ENCODE assay signal across 21 mouse cellular contexts in genomic region chr1:135422772-135423171, GRCm38 (mm10). TPM values are rescaled to one million over a fixed set of nuclear protein-coding genes. Genes with fewer than 3 reads are reported as not detected.
DNase-seq lines count a peak whose midpoint lies in the region; ATAC-seq and TF ChIP-seq lines count a peak whose summit lies in the region.
"Had no signal": no experiment of that assay in that cellular context is flagged by ENCODE, and none has a peak within 500 bp of the region (broad histone marks: within the 10 kb centered on the region; RNA-seq: fewer than 3 reads in every experiment).

No protein-coding gene starts in this region.

- no peak overlapping the region for H3K9ac ChIP-seq in midbrain, embryonic 11.5 days (ENCODE audit: low read length)
- H3K9ac ChIP-seq in intestine, postnatal 0 days (ENCODE audit: low read depth, low read length) = no peak overlapping the region
- H3K9ac ChIP-seq: embryonic facial prominence, embryonic 13.5 days; embryonic facial prominence, embryonic 15.5 days; forebrain, embryonic 12.5 days had no signal

- no peak overlapping the region for H3K4me2 ChIP-seq in midbrain, embryonic 11.5 days
- H3K4me2 ChIP-seq in intestine, postnatal 0 days (replicated peaks; ENCODE audit: low read depth) = no peak overlapping the region
- H3K4me2 ChIP-seq: embryonic facial prominence, embryonic 13.5 days; embryonic facial prominence, embryonic 15.5 days; forebrain, embryonic 12.5 days had no signal

- H3K4me1 ChIP-seq in midbrain, embryonic 11.5 days (ENCODE audit: control insufficient read depth, insufficient read depth, low read length) = peaks cover 1% of the 10 kb centered on the region
- peaks cover 12% of the 10 kb centered on the region for H3K4me1 ChIP-seq in midbrain, embryonic 10.5 days
- H3K4me1 ChIP-seq in brown adipose tissue, adult 24 weeks (ENCODE audit: control insufficient read depth, insufficient read depth, insufficient read length, low read length) = peaks cover 19% of the 10 kb centered on the region
- H3K4me1 ChIP-seq in intestine, postnatal 0 days (replicated peaks; ENCODE audit: control insufficient read depth, insufficient read depth, low read length) = no peaks in the 10 kb centered on the region
- H3K4me1 ChIP-seq: embryonic facial prominence, embryonic 15.5 days had no signal

- H3K9me3 ChIP-seq in midbrain, embryonic 11.5 days (ENCODE audit: control insufficient read depth, low read length) = no peaks in the 10 kb centered on the region
- H3K9me3 ChIP-seq in midbrain, embryonic 10.5 days (replicated peaks) = no peaks in the 10 kb centered on the region
- no peaks in the 10 kb centered on the region for H3K9me3 ChIP-seq in intestine, postnatal 0 days (ENCODE audit: control insufficient read depth)
- H3K9me3 ChIP-seq: embryonic facial prominence, embryonic 13.5 days; embryonic facial prominence, embryonic 15.5 days; forebrain, embryonic 10.5 days; forebrain, embryonic 12.5 days had no signal

- no peaks in the 10 kb centered on the region for H3K27me3 ChIP-seq in midbrain, embryonic 11.5 days (ENCODE audit: control insufficient read depth, insufficient read depth, low read length)
- H3K27me3 ChIP-seq in midbrain, embryonic 10.5 days (ENCODE audit: low read depth, poor library complexity, severe bottlenecking) = no peaks in the 10 kb centered on the region
- H3K27me3 ChIP-seq in intestine, postnatal 0 days (replicated peaks; ENCODE audit: control insufficient read depth, insufficient read depth, low read length) = no peaks in the 10 kb centered on the region
- H3K27me3 ChIP-seq: embryonic facial prominence, embryonic 13.5 days; embryonic facial prominence, embryonic 15.5 days; forebrain, embryonic 12.5 days had no signal

- 90% methylated on average over 6 of the region's 6 CpGs for WGBS in midbrain, embryonic 11.5 days
- WGBS in midbrain, embryonic 10.5 days = 93% methylated on average over 6 of the region's 6 CpGs
- WGBS in intestine, postnatal 0 days = 90% methylated on average over 6 of the region's 6 CpGs

- peaks cover 23% of the 10 kb centered on the region; the same call in 1 of the 2 replicates for H3K36me3 ChIP-seq in midbrain, embryonic 11.5 days (ENCODE audit: control insufficient read depth, insufficient read depth, low read length)
- peaks cover 96% of the 10 kb centered on the region for H3K36me3 ChIP-seq in midbrain, embryonic 10.5 days
- H3K36me3 ChIP-seq in intestine, postnatal 0 days (ENCODE audit: control insufficient read depth, insufficient read depth) = peaks cover 31% of the 10 kb centered on the region

- no peak overlapping the region for H3K27ac ChIP-seq in midbrain, embryonic 11.5 days (ENCODE audit: low read depth, low read length)
- H3K27ac ChIP-seq in midbrain, embryonic 10.5 days (replicated peaks) = no peak overlapping the region
- H3K27ac ChIP-seq in brown adipose tissue, adult 24 weeks (replicated peaks; ENCODE audit: low read depth, low read length) = 0 out of 2 replicates have a peak overlapping the region, but pooled peaks have one; percentile 11
- no peak overlapping the region for H3K27ac ChIP-seq in intestine, postnatal 0 days (ENCODE audit: low read depth, low read length)
- H3K27ac ChIP-seq: embryonic facial prominence, embryonic 13.5 days; embryonic facial prominence, embryonic 15.5 days; forebrain, embryonic 10.5 days; forebrain, embryonic 12.5 days had no signal

- ATAC-seq in midbrain, embryonic 11.5 days (ENCODE audit: low FRiP score) = no peak
- ATAC-seq in intestine, postnatal 0 days = no peak
- ATAC-seq: forebrain, embryonic 14.5 days; forebrain, embryonic 16.5 days had no signal

- TF ChIP-seq CTCF in intestine, postnatal 0 days (IDR thresholded peaks at IDR 0.05; ENCODE audit: low read depth) = no peak

- peak; percentile 28 for DNase-seq in midbrain, embryonic 11.5 days (ENCODE audit: low spot score, missing footprints)
- DNase-seq in midbrain, embryonic 10.5 days (ENCODE audit: low spot score) = no peak
- DNase-seq in adipocyte (ENCODE audit: low spot score) = peak; percentile 57
- DNase-seq: adrenal gland, adult 2 months; adrenal gland, postnatal 10 days; cerebellum, adult 11 months; cerebellum, adult 18-20 months; cerebellum, adult 8-10 months; cerebellum, adult 9-11 months; cerebellum, postnatal 14 days; cerebellum, postnatal 36 days; embryo, embryonic 11 days had no signal

- H3K4me3 ChIP-seq in midbrain, embryonic 11.5 days (ENCODE audit: low read depth, low read length) = no peak overlapping the region
- H3K4me3 ChIP-seq in midbrain, embryonic 10.5 days = no peak overlapping the region
- H3K4me3 ChIP-seq in brown adipose tissue, adult 24 weeks (ENCODE audit: insufficient read depth, low read depth, low read length) = no peak overlapping the region
- H3K4me3 ChIP-seq in intestine, postnatal 0 days (ENCODE audit: low read depth, low read length) = no peak overlapping the region
- H3K4me3 ChIP-seq: embryonic facial prominence, embryonic 13.5 days; embryonic facial prominence, embryonic 15.5 days; erythroblast, embryonic 14.5 days; forebrain, embryonic 10.5 days; forebrain, embryonic 12.5 days had no signal

RNA-seq across cellular contexts. Expression of gene Ipo9, which starts 7.5 kb away (rescaled TPM):
- polyA plus RNA-seq in midbrain, embryonic 11.5 days (2014; fragmentation: Nextera tagmentation; extraction: Ambion mirVana) = 167 and 188 TPM in 2 replicates
- 179 and 191 TPM in 2 replicates for polyA plus RNA-seq in midbrain, embryonic 10.5 days (2016; fragmentation: Nextera tagmentation; extraction: Ambion mirVana)
- 24.2 and 40.7 TPM in 2 replicates for polyA plus RNA-seq in brown adipose tissue, adult 24 weeks (2012; ENCODE audit: insufficient read depth, insufficient read length, missing spikeins)
- 21.4 and 22.2 TPM in 2 replicates for polyA plus RNA-seq in intestine, postnatal 0 days (2015; fragmentation: Nextera tagmentation; extraction: Ambion mirVana)

RNA-seq across cellular contexts. Expression of gene Shisa4, which starts 47.7 kb away (rescaled TPM):
- polyA plus RNA-seq in midbrain, embryonic 11.5 days (2014; fragmentation: Nextera tagmentation; extraction: Ambion mirVana) = 46.5 and 47.2 TPM in 2 replicates
- polyA plus RNA-seq in midbrain, embryonic 10.5 days (2016; fragmentation: Nextera tagmentation; extraction: Ambion mirVana) = 66.3 and 81.3 TPM in 2 replicates
- 2.1 and 3.2 TPM in 2 replicates for polyA plus RNA-seq in brown adipose tissue, adult 24 weeks (2012; ENCODE audit: insufficient read depth, insufficient read length, missing spikeins)
- 12.4 and 13.1 TPM in 2 replicates for polyA plus RNA-seq in intestine, postnatal 0 days (2015; fragmentation: Nextera tagmentation; extraction: Ambion mirVana)
- polyA plus RNA-seq: erythroblast, embryonic 14.5 days had no signal
